Mouse (Mus musculus) erythroblast, embryonic 14.5 days (primary cell): ENCODE measurements around the gene Ubald1.

Experiments
- GATA1 ChIP-seq: IDR thresholded peaks from 2 replicates; pipeline ENCODE4 v1.6.1; 2012; ENCODE audit warnings: low read length, inconsistent platforms, mixed read lengths
- TAL1 ChIP-seq: IDR thresholded peaks from 3 replicates; pipeline ENCODE4 v1.6.1; 2012; ENCODE audit warnings: low read length, inconsistent platforms, mixed read lengths

DNA sequence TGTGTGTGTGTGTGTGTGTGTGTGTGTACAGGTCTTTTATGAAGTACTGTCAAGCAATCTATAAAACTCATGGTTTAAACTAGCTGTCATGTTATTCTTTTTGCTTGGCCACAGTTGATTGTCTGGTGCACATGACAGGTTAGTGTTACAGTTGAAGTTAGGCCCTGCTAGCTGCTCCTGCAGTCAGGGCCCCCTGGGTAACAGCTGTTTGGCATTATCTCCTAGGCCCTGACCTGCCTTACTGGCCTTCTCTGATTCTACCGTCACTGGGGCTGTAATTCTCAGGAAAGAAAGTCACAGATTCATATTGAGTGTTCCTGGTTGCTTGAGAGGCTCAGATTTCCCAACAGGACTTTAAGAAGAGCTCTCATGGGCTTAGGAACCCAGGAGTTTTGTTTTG is 25.5 kb upstream of the Ubald1 start:
- TF ChIP-seq GATA1 (no peak), TAL1 (no peak)
